In the genomic region with DNA sequence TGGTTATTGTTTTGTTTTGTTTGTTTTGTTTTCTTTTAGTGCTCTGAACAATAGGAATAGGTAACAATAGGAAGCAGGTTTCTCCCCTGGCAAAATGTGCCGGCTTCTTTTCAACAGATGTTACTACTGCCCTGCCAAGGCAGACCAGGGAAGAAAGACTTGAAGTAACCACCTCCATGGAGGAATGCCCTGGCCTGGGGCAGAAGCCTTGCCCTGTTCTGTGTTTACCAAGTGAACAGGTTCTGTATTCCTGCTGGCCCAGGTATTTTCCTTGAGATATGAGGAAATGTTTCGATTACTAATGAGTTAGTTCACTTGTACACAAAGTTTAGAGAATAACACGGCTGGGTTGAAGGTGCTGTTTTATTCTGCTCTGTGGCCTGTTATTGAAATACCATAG, we compare ENCODE assay signal across 8 mouse cellular contexts. TPM values are rescaled to one million over a fixed set of nuclear protein-coding genes. Genes with fewer than 3 reads are reported as not detected.
A peak's percentile ranks its signal among the peaks of the same experiment; 100 is the strongest.
DNase-seq lines count a peak whose midpoint lies in the region; ATAC-seq and TF ChIP-seq lines count a peak whose summit lies in the region.

No protein-coding gene starts in this region.

- H3K9ac ChIP-seq in heart, embryonic 15.5 days = no peak overlapping the region
- H3K9ac ChIP-seq in forebrain, postnatal 0 days = peak overlapping the region; percentile 82; the same call in 1 of the 2 replicates
- H3K9ac ChIP-seq in midbrain, embryonic 16.5 days (ENCODE audit: low read depth, low read length) = peak overlapping the region; percentile 52

- H3K27me3 ChIP-seq in heart, embryonic 15.5 days = no peaks in the 10 kb centered on the region
- H3K27me3 ChIP-seq in forebrain, postnatal 0 days (ENCODE audit: insufficient read depth, low read length) = no peaks in the 10 kb centered on the region
- H3K27me3 ChIP-seq in midbrain, embryonic 16.5 days (ENCODE audit: control insufficient read depth, insufficient read depth, low read depth, low read length) = no peaks in the 10 kb centered on the region

- no peak for ATAC-seq in heart, embryonic 15.5 days (replicated peaks; ENCODE audit: insufficient number of reproducible peaks, insufficient read depth, low FRiP score, low read depth)
- no peak for ATAC-seq in forebrain, postnatal 0 days
- ATAC-seq in midbrain, embryonic 16.5 days = no peak
- ATAC-seq in megakaryocyte, adult 5-6 weeks (ENCODE audit: poor library complexity, severe bottlenecking) = no peak
- no peak for ATAC-seq in activated CD4-positive, CD25-positive, alpha-beta regulatory T cell, adult 4 months

- no peaks in the 10 kb centered on the region for H3K9me3 ChIP-seq in heart, embryonic 15.5 days (replicated peaks)
- H3K9me3 ChIP-seq in forebrain, postnatal 0 days (ENCODE audit: low read length) = no peaks in the 10 kb centered on the region
- H3K9me3 ChIP-seq in midbrain, embryonic 16.5 days (replicated peaks; ENCODE audit: control insufficient read depth, low read length, poor library complexity, severe bottlenecking) = peaks cover 3% of the 10 kb centered on the region; the same call in 1 of the 2 replicates

- intact Hi-C loops in heart, postnatal 14 days (cut with DNase I) = no loop called here

- H3K4me2 ChIP-seq in heart, embryonic 15.5 days = peak overlapping the region; percentile 98
- H3K4me2 ChIP-seq in forebrain, postnatal 0 days (ENCODE audit: low read depth) = peak overlapping the region; percentile 82
- H3K4me2 ChIP-seq in midbrain, embryonic 16.5 days (ENCODE audit: low read length) = peak overlapping the region; percentile 66

- H3K36me3 ChIP-seq in heart, embryonic 15.5 days = no peaks in the 10 kb centered on the region
- H3K36me3 ChIP-seq in forebrain, postnatal 0 days (ENCODE audit: insufficient read depth) = no peaks in the 10 kb centered on the region
- H3K36me3 ChIP-seq in midbrain, embryonic 16.5 days (ENCODE audit: control insufficient read depth, insufficient read depth, low read length) = no peaks in the 10 kb centered on the region

- peak overlapping the region; percentile 74 for H3K4me3 ChIP-seq in heart, embryonic 15.5 days
- H3K4me3 ChIP-seq in forebrain, postnatal 0 days (ENCODE audit: low read depth, low read length) = peak overlapping the region; percentile 87
- H3K4me3 ChIP-seq in midbrain, embryonic 16.5 days (ENCODE audit: low read depth, low read length) = peak overlapping the region; percentile 60

- DNase-seq in heart, postnatal 14 days = no peak
- DNase-seq in forebrain, postnatal 0 days = no peak
- DNase-seq in kidney, postnatal 14 days = peak; percentile 17
- no peak for DNase-seq in thymus, adult 18-20 months

- peaks cover 7% of the 10 kb centered on the region for H3K4me1 ChIP-seq in heart, embryonic 15.5 days (replicated peaks)
- H3K4me1 ChIP-seq in forebrain, postnatal 0 days (ENCODE audit: insufficient read depth) = peaks cover 18% of the 10 kb centered on the region
- H3K4me1 ChIP-seq in midbrain, embryonic 16.5 days (ENCODE audit: control insufficient read depth, insufficient read depth, low read length) = peaks cover 24% of the 10 kb centered on the region

- no peak for TF ChIP-seq CTCF in forebrain, postnatal 0 days (IDR thresholded peaks at IDR 0.05; ENCODE audit: low read depth)

- no peak overlapping the region for H3K27ac ChIP-seq in heart, embryonic 15.5 days
- H3K27ac ChIP-seq in forebrain, postnatal 0 days (ENCODE audit: low read depth, low read length) = no peak overlapping the region
- no peak overlapping the region for H3K27ac ChIP-seq in midbrain, embryonic 16.5 days (ENCODE audit: low read length)

- WGBS in heart, embryonic 15.5 days = 76% methylated on average over 3 of the region's 3 CpGs
- 56% methylated on average over 3 of the region's 3 CpGs for WGBS in forebrain, postnatal 0 days
- WGBS in midbrain, embryonic 16.5 days = 60% methylated on average over 3 of the region's 3 CpGs

RNA-seq across cellular contexts. Expression of a gene that starts 1.4 kb away (rescaled TPM):
- polyA plus RNA-seq in heart, embryonic 15.5 days (2015; fragmentation: Nextera tagmentation; extraction: Ambion mirVana) = 5.2 and 6.5 TPM in 2 replicates
- total RNA-seq in heart, postnatal 14 days (2021) = 1 to 10 TPM; 2.4 TPM
- total RNA-seq in forebrain, postnatal 0 days (2014; rRNA removed) = 25.1 and 25.5 TPM in 2 replicates
- polyA plus RNA-seq in forebrain, postnatal 0 days (2015; fragmentation: Nextera tagmentation; extraction: Ambion mirVana) = 48.8 and 54.3 TPM in 2 replicates
- 59.7 and 65.8 TPM in 2 replicates for polyA plus RNA-seq in midbrain, embryonic 16.5 days (2015; fragmentation: Nextera tagmentation; extraction: Ambion mirVana)
- 1.4 and 1.8 TPM in 2 replicates for total RNA-seq in megakaryocyte, adult 5-6 weeks (2015)
- total RNA-seq in megakaryocyte, adult 5-6 weeks (2017) = 0.24 and 0.84 TPM in 2 replicates
- under 1 TPM; 0.37 to 0.88 TPM for polyA plus RNA-seq in activated CD4-positive, CD25-positive, alpha-beta regulatory T cell, adult 4 months (2017; shearing (Covaris generic))

RNA-seq across cellular contexts. Expression of a gene that starts 1.5 kb away (rescaled TPM):
- 88.4 and 94.1 TPM in 2 replicates for polyA plus RNA-seq in heart, embryonic 15.5 days (2015; fragmentation: Nextera tagmentation; extraction: Ambion mirVana)
- total RNA-seq in heart, postnatal 14 days (2021) = 10 to 100 TPM; 30.8 to 38.0 TPM
- 49.6 and 61.9 TPM in 2 replicates for total RNA-seq in forebrain, postnatal 0 days (2014; rRNA removed)
- 130 and 141 TPM in 2 replicates for polyA plus RNA-seq in forebrain, postnatal 0 days (2015; fragmentation: Nextera tagmentation; extraction: Ambion mirVana)
- polyA plus RNA-seq in midbrain, embryonic 16.5 days (2015; fragmentation: Nextera tagmentation; extraction: Ambion mirVana) = 99.7 and 103 TPM in 2 replicates
- 35.4 and 46.0 TPM in 2 replicates for total RNA-seq in megakaryocyte, adult 5-6 weeks (2015)
- total RNA-seq in megakaryocyte, adult 5-6 weeks (2017) = 48.1 and 53.3 TPM in 2 replicates
- 100 to 1,000 TPM in 1 of 2 experiments, 10 to 100 TPM in 1; 94.4 to 106 TPM for polyA plus RNA-seq in activated CD4-positive, CD25-positive, alpha-beta regulatory T cell, adult 4 months (2017; shearing (Covaris generic))

RNA-seq across cellular contexts. Expression of a gene that starts 28.7 kb away (rescaled TPM):
- 0.13 and 0.28 TPM in 2 replicates for polyA plus RNA-seq in heart, embryonic 15.5 days (2015; fragmentation: Nextera tagmentation; extraction: Ambion mirVana)
- total RNA-seq in heart, postnatal 14 days (2021) = under 1 TPM; 0.80 to 0.96 TPM
- total RNA-seq in forebrain, postnatal 0 days (2014; rRNA removed) = 3.0 and 3.9 TPM in 2 replicates
- 1.4 and 2.1 TPM in 2 replicates for polyA plus RNA-seq in forebrain, postnatal 0 days (2015; fragmentation: Nextera tagmentation; extraction: Ambion mirVana)
- 0.20 and 0.51 TPM in 2 replicates for polyA plus RNA-seq in midbrain, embryonic 16.5 days (2015; fragmentation: Nextera tagmentation; extraction: Ambion mirVana)
- total RNA-seq in megakaryocyte, adult 5-6 weeks (2015) = not detected in 2 replicates
- not detected in 2 replicates for total RNA-seq in megakaryocyte, adult 5-6 weeks (2017)
- polyA plus RNA-seq in activated CD4-positive, CD25-positive, alpha-beta regulatory T cell, adult 4 months (2017; shearing (Covaris generic)) = not detected
